Mouse (Mus musculus) intestine, embryonic 15.5 days (tissue): ENCODE data around the gene Slc22a23. TPM values are rescaled to one million over a fixed set of nuclear protein-coding genes. Genes with fewer than 3 reads are reported as not detected.

Source experiments
- ATAC-seq: fragments of 200-750 bp; cut with Nextera tagmentation; 2 replicates; pipeline ENCODE4 v1.8.0; 2017; ENCODE audit warnings: moderate TSS enrichment, moderate library complexity
- H3K27ac ChIP-seq: fragments of 300-500 bp; sonication (generic); 2 replicates; pipeline ENCODE4 v1.5.1; 2015; ENCODE audit warnings: mild to moderate bottlenecking, inconsistent platforms
- H3K27me3 ChIP-seq: fragments of 300-500 bp; sonication (generic); replicated peaks from 2 replicates; pipeline ENCODE4 v1.6.1; 2015; ENCODE audit warnings: inconsistent platforms
- H3K36me3 ChIP-seq: fragments of 300-500 bp; sonication (generic); 2 replicates; pipeline ENCODE4 v1.6.1; 2015; ENCODE audit warnings: inconsistent platforms
- H3K4me1 ChIP-seq: fragments of 300-500 bp; sonication (generic); replicated peaks from 2 replicates; pipeline ENCODE4 v1.6.1; 2015; ENCODE audit warnings: inconsistent platforms
- H3K4me2 ChIP-seq: fragments of 300-500 bp; sonication (generic); replicated peaks from 2 replicates; pipeline ENCODE4 v1.6.1; 2015; ENCODE audit warnings: mild to moderate bottlenecking, inconsistent platforms
- H3K4me3 ChIP-seq: fragments of 300-500 bp; sonication (generic); replicated peaks from 2 replicates; pipeline ENCODE4 v1.5.1; 2015; ENCODE audit warnings: inconsistent platforms
- H3K9ac ChIP-seq: fragments of 300-500 bp; sonication (generic); 2 replicates; pipeline ENCODE4 v1.6.1; 2015; ENCODE audit warnings: inconsistent platforms
- H3K9me3 ChIP-seq: fragments of 300-500 bp; sonication (generic); 2 replicates; pipeline ENCODE4 v1.6.1; 2016; ENCODE audit warnings: inconsistent platforms
- WGBS: fragments of 180-500 bp; shearing (Covaris S2); methylation state at CpG from one replicate; pipeline ENCODE4 v1.1.7; 2015; 5-methylcytosine and 5-hydroxymethylcytosine counted together
- polyA plus RNA-seq: library from polyadenylated mRNA; unstranded; fragments of >200 nt; fragmentation: Nextera tagmentation; extraction: Ambion mirVana; gene quantifications from 2 replicates; pipeline ENCODE4 v1.2.1, GENCODE M21; 2015

Slc22a23 gene
- polyA plus RNA-seq, 1 experiment from 2014 or later, result 3.2 TPM

DNA sequence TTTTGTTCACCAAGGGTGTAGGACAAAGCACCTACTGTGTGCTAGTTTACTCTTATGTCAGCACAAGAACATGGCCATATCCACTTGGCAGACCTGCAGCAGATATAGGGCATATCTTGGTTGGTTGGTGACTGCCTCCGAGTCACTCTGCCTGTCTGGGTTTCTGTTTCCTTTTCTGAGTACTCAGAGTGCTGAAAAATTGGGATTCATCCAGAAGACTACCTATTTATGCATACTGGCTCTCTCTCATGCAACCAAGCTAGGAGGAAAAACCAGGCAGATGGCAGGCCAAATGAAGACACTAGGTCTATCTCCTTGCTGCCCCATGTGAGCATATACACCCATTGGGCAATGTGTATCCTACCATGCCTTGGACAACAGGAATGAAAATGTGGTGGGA is 149.3 kb downstream of the Slc22a23 start:
- Histone ChIP-seq H3K27ac (no peak overlapping the region), H3K9me3 (no peaks in the 10 kb centered on the region), H3K9ac (no peak overlapping the region), H3K27me3 (no peaks in the 10 kb centered on the region), H3K4me1 (no peaks in the 10 kb centered on the region), H3K4me2 (no peak overlapping the region), H3K36me3 (no peaks in the 10 kb centered on the region), H3K4me3 (no peak overlapping the region)
- 90% methylated on average over 1 of the region's 1 CpGs for WGBS
- ATAC-seq, result no peak

DNA sequence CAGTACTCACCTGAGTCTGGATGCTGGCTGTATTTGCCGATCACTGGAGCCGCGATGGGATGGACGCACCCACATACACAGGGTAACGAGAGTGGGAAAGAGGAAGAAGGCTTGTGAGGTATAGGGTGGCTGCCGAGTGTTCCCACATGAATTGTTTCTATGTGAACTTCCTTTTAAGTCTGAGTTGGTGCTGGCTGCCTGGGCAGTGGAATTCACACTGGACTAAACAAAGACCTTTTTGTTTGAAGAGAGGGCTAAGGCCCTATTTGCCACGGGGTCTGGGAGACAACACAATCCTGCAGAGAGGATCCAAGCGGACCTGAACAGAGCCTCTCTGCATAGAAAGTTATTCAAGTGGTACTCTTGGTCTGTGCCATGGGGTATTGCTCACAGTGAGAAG is 151.6 kb downstream of the Slc22a23 start:
- Histone ChIP-seq H3K4me3 (no peak overlapping the region), H3K27me3 (no peaks in the 10 kb centered on the region), H3K9me3 (no peaks in the 10 kb centered on the region), H3K4me1 (no peaks in the 10 kb centered on the region), H3K4me2 (no peak overlapping the region), H3K27ac (no peak overlapping the region), H3K9ac (no peak overlapping the region), H3K36me3 (no peaks in the 10 kb centered on the region)
- WGBS, result 62% methylated on average over 8 of the region's 8 CpGs
- no peak for ATAC-seq

DNA sequence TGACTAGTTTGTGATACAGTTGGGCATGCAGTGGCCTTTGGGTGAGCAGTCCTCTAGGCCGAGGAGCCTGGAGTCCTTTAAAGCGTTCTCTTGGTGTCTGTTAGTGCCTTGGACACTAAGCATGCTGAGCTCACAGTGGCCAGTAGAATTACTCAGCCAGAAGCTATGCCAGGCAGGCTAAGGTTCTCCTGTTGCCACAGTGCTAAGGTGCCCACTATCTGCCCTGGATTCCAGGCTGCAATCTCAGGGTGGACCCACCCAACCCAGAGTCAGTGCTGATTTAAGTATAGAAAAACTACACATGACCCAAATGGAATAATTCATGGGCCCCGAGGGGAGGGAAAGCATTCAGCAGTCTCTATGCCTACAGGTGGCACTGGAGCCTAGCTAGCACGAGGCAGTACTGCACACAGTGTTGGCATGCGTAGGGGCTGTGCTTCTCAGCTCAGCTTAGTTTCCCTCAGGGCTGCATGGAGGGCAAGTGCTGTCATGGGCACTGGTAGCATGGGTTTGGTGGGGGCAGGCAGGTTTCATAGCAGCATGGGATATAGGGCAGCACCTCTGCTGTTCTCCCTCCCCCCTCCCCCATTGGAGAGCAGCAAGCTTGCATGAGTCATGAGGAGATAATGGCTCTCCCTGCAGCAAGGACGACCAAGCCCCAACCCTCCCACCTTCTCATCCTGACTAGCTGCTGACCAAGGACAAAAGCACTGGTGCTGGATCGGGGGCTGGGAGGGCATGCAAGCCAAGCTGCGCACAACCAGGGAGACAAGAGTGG is 152.4 kb downstream of the Slc22a23 start:
- Histone ChIP-seq H3K4me2 (no peak overlapping the region), H3K4me1 (no peaks in the 10 kb centered on the region), H3K27ac (no peak overlapping the region), H3K9me3 (no peaks in the 10 kb centered on the region), H3K9ac (no peak overlapping the region), H3K36me3 (no peaks in the 10 kb centered on the region), H3K4me3 (no peak overlapping the region), H3K27me3 (no peaks in the 10 kb centered on the region)
- 65% methylated on average over 8 of the region's 8 CpGs for WGBS
- peak; percentile 71 for ATAC-seq

DNA sequence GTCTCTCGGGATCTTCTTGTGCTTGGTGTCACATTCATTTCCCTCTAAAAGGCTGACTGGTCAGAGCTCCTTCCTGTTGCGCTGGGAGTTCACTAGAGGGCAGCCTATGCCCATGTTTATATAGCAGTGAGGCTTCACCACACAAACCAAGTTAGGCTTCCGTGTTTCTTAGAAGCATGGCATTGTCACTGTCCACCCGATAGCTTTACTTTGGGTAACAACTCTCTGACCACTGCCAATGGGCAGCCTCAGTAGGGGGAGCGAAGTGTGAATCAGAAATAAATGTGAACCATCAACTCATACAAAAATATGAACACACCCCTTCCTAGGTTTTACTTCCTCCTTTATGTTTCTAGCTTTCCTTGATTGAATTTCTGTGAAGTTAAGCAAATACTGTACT is 157.4 kb downstream of the Slc22a23 start:
- no peak overlapping the region for H3K4me3 ChIP-seq
- no peaks in the 10 kb centered on the region for H3K27me3 ChIP-seq
- no peak overlapping the region for H3K27ac ChIP-seq
- H3K9ac ChIP-seq, result no peak overlapping the region
- peak; percentile 84 for ATAC-seq
- H3K9me3 ChIP-seq, result no peaks in the 10 kb centered on the region
- H3K36me3 ChIP-seq, result no peaks in the 10 kb centered on the region
- 11% methylated on average over 5 of the region's 5 CpGs for WGBS
- H3K4me1 ChIP-seq, result no peaks in the 10 kb centered on the region
- H3K4me2 ChIP-seq, result no peak overlapping the region

DNA sequence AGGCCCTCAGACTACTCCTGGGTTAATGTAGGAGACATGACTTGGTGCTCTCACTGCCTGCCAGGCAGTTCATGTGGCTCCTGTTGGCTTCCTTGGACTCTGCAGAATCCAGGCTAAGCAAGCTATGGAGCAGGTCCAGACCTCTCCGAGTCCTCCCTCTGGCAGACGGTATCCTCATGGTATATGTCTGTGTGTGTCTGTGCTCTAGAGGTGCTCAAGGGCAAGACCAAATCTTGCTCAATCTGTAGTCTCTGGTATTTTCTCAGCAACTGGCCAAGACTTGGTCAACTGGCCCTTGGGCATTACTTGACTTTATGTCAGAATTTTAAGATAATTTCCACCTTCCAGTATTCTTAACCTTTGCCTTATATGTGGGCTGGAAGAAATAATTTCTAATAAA is 159.6 kb downstream of the Slc22a23 start:
- H3K27me3 ChIP-seq, result no peaks in the 10 kb centered on the region
- no peaks in the 10 kb centered on the region for H3K4me1 ChIP-seq
- WGBS, result 77% methylated on average over 2 of the region's 2 CpGs
- no peak overlapping the region for H3K4me3 ChIP-seq
- no peak for ATAC-seq
- no peak overlapping the region for H3K27ac ChIP-seq
- H3K36me3 ChIP-seq, result peaks cover 7% of the 10 kb centered on the region; the same call in 1 of the 2 replicates
- H3K9ac ChIP-seq, result no peak overlapping the region
- no peaks in the 10 kb centered on the region for H3K9me3 ChIP-seq
- no peak overlapping the region for H3K4me2 ChIP-seq

DNA sequence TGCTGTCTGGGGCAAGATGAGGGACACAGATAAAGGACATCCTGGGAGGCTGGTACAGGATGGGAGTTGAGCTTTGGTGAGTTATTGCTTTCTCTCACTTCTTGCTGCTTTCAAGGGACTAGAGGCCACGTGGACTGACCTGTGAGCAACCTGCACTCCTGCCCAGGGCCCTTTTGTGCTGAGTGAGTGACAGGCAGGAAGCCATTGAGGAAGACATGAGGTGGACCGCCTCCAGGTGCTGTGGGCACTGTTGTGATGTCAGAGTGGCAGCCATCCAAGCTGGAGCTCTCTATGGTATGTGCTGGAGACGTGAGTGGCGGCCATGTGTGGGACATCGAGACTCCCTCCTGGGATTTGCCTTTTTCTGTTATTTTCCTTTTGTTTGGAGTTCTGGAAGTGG is 163.4 kb downstream of the Slc22a23 start:
- no peak for ATAC-seq
- Histone ChIP-seq H3K4me3 (no peak overlapping the region), H3K27ac (no peak overlapping the region), H3K9me3 (no peaks in the 10 kb centered on the region), H3K4me1 (no peaks in the 10 kb centered on the region), H3K4me2 (no peak overlapping the region), H3K36me3 (peaks cover 7% of the 10 kb centered on the region; the same call in 1 of the 2 replicates), H3K27me3 (no peaks in the 10 kb centered on the region), H3K9ac (no peak overlapping the region)
- WGBS, result 85% methylated on average over 5 of the region's 5 CpGs

DNA sequence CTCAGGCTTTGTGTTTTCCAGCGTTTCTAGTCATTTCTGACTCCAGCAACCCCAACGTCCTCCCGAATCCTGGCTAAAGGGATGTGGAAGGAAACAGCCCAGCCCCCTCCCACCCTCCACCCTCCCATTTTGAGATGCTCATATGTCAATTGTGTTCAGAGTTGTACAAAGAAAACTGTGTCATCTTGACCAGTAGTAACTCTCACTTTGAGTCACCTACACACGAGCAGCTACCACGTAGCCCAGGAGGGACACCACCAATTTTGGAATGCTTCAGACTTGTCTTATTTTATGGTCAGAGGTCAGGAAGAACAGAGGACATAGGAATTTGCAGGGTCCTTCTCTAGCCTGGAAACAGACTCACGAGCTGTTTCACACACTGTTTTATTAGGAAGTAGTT is 171.0 kb downstream of the Slc22a23 start:
- Histone ChIP-seq H3K4me1 (no peaks in the 10 kb centered on the region), H3K4me3 (no peak overlapping the region), H3K27me3 (no peaks in the 10 kb centered on the region), H3K36me3 (no peaks in the 10 kb centered on the region), H3K27ac (no peak overlapping the region), H3K9me3 (no peaks in the 10 kb centered on the region), H3K9ac (no peak overlapping the region), H3K4me2 (no peak overlapping the region)
- WGBS, result 91% methylated on average over 6 of the region's 6 CpGs
- no peak for ATAC-seq

DNA sequence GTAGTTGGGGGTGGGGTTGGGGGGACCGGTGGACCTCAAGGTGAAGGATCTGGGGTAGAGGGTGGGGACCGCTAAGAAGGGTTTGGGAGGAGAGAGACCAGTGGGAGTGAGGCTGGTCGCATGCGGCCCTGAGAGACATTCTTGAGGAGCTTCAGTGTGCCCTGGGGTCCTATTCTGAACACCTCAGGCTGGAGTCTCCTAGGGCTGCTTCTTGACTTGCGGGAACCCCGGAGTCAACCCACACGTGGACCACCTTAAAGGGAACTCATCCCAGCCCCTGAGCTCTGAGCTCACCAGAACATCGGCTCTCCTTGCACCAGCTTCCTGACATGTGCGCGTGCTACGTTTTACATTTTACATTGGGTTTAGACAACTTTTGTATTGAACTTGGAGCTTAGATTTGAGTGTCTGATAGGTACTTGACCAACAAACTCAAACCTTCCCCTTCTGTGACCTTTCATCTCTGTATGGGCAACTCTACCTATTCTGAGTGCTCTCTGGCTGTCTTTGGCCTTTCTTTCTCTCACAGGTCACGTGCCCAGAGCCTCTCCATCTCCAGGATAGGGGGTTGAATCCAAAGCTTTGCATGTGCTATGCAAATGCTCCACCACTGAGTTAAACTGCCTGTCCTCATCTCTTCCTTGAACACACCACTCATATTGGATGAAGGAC is 181.5 kb downstream of the Slc22a23 start:
- no peak; the same call in 1 of the 2 replicates for ATAC-seq
- peak overlapping the region; percentile 72 for H3K4me2 ChIP-seq
- peak overlapping the region; percentile 51; the same call in 1 of the 2 replicates for H3K27ac ChIP-seq
- peak overlapping the region; percentile 69 for H3K4me3 ChIP-seq
- WGBS, result 33% methylated on average over 12 of the region's 12 CpGs
- no peaks in the 10 kb centered on the region for H3K27me3 ChIP-seq
- peak overlapping the region; percentile 67 for H3K9ac ChIP-seq
- 0 out of 2 replicates have a peak, but pooled peaks cover 5% of the 10 kb centered on the region for H3K4me1 ChIP-seq
- H3K9me3 ChIP-seq, result no peaks in the 10 kb centered on the region
- peaks cover 7% of the 10 kb centered on the region; the same call in 1 of the 2 replicates for H3K36me3 ChIP-seq

DNA sequence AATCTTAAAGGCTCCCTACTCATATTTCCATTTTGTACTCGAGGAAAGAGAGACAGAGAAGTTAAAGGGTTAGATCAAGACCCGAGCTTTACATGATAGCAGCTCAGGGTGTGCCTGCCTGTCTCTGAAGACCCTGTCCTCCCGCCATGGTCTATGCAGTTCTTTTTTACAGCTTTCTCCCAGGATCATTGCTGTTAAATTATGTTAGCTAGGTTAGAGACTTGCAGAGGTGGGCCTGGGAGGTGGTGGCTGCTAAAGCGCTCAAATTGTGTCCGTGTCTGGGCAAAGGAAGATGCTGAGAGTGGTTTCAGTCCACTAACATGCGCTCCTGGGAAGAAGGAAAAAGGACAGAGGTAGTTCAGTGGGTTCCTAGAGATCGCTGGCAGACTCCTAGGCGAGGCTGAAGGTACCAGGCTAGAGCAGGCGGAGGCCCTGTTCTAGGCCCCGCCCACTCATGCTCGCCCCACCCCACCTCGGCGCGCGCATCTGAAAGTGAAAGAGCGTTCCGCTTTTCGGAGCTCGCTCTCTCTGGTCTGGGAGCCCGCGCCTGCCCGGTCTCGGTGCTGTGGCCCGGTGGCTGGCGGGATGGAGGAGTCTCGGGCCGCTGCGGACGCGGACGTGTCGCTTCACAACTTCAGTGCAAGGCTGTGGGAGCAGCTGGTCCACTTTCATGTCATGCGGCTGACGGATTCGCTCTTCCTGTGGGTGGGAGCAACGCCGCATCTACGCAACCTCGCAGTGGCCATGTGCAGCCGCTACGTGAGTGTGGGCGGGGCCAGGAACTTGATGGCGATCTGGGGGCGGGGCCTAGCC is 182.3 kb downstream of the Slc22a23 start, which contains the start of gene Psmg4:
Gene Psmg4 (plus strand): TSS at position 474 of the 813 bp plus-strand sequence.
- Histone ChIP-seq H3K4me2 (peak within 1 kb of the TSS; percentile 72), H3K9me3 (no peaks in the 10 kb centered on the region), H3K4me3 (peak within 1 kb of the TSS; percentile 69), H3K27me3 (no peaks in the 10 kb centered on the region), H3K4me1 (0 out of 2 replicates have a peak, but pooled peaks cover 5% of the 10 kb centered on the region), H3K36me3 (peaks cover 7% of the 10 kb centered on the region; the same call in 1 of the 2 replicates), H3K27ac (peak within 1 kb of the TSS; percentile 96), H3K9ac (peak within 1 kb of the TSS; percentile 67)
- ATAC-seq, result peak; percentile 99
- 2% methylated on average over 44 of the region's 44 CpGs for WGBS

DNA sequence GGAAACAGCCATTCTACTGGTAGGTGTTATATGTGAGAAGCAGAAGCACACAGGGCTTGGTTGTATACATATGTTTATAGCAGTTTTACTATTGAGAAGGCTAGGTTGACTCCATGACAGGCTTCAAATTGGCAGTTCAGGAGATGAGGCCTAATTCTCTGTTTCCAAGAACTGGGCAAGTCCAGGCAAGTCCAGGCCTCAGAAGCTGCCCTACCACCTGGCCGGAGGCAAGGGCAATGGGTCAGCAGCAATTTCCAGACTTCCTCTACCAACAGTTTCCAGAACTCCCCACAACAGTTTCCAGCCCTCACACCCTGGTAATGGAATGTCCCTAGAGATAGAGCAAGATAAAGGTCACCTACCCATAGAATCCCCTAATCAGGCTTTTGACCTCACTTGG is 185.1 kb downstream of the Slc22a23 start:
- 89% methylated on average over 1 of the region's 1 CpGs for WGBS

DNA sequence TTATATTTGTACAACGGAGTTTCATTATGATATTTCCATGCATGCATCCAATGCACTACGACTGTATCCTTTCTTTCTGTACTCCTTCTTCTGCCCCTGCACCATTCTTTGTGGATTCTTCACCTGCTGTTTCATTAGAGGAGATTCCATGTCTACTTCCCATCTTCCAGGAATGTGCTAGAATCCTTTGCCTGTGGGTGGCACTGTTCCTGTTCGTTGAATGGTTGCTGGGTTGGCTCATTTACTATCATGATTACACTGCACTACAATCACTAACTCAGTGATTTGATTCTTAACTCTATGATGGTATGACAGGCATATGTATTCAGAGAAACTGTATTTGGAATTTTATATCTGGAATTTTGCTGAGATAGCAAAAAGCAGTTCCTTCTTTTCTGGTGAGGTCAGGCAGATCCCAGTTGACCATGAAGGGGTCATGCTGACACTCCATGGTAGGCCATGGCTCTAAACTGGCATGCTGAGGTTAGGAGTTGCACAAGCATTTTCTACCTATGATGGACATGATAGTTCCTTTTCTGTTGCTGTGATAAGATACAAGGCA is 187.3 kb downstream of the Slc22a23 start:
- H3K4me3 ChIP-seq, result no peak overlapping the region
- 89% methylated on average over 3 of the region's 3 CpGs for WGBS
- no peaks in the 10 kb centered on the region for H3K36me3 ChIP-seq
- 0 out of 2 replicates have a peak, but pooled peaks cover 9% of the 10 kb centered on the region for H3K4me1 ChIP-seq
- H3K9ac ChIP-seq, result no peak overlapping the region
- ATAC-seq, result no peak
- H3K27ac ChIP-seq, result no peak overlapping the region
- H3K4me2 ChIP-seq, result no peak overlapping the region
- no peaks in the 10 kb centered on the region for H3K27me3 ChIP-seq
- no peaks in the 10 kb centered on the region for H3K9me3 ChIP-seq

More for the DNA sequence above, 185.1 kb downstream of the Slc22a23 start:
- H3K36me3 ChIP-seq, result no peaks in the 10 kb centered on the region
- H3K9me3 ChIP-seq, result no peaks in the 10 kb centered on the region
- H3K4me3 ChIP-seq, result no peak overlapping the region
- no peak overlapping the region for H3K9ac ChIP-seq
- no peaks in the 10 kb centered on the region for H3K27me3 ChIP-seq
- no peak overlapping the region for H3K27ac ChIP-seq
- 0 out of 2 replicates have a peak, but pooled peaks cover 5% of the 10 kb centered on the region for H3K4me1 ChIP-seq
- H3K4me2 ChIP-seq, result no peak overlapping the region
- ATAC-seq, result no peak

DNA sequence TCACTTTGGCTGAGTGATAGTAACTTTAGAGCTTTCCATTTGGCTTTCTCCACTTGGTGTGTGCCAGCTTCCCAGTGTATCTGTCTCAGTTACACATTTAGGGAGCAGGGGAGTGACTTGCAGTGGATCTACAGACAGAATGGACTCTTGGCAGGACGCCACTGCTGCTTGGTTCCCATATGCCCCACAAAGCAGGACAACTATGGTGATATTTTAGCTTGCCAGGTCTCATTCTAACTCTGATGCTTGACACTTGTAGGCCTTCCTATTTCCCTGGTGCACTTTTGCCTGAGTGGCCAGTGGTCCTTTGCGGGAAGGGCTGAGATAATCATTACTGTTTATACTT is 188.2 kb downstream of the Slc22a23 start:
- 74% methylated on average over 2 of the region's 2 CpGs for WGBS
- no peak overlapping the region for H3K27ac ChIP-seq

More for the DNA sequence above, 188.2 kb downstream of the Slc22a23 start:
- Histone ChIP-seq H3K27me3 (no peaks in the 10 kb centered on the region), H3K9me3 (no peaks in the 10 kb centered on the region), H3K4me2 (no peak overlapping the region), H3K4me3 (no peak overlapping the region), H3K36me3 (no peaks in the 10 kb centered on the region), H3K9ac (no peak overlapping the region), H3K4me1 (0 out of 2 replicates have a peak, but pooled peaks cover 4% of the 10 kb centered on the region)
- ATAC-seq, result no peak
